In genomic region chrX:17571271-17571620, GRCm38 (mm10) we compare ENCODE assay signal across 7 mouse cellular contexts. TPM values are rescaled to one million over a fixed set of nuclear protein-coding genes. Genes with fewer than 3 reads are reported as not detected.
A peak's percentile ranks its signal among the peaks of the same experiment; 100 is the strongest.
DNase-seq lines count a peak whose midpoint lies in the region; ATAC-seq lines count a peak whose summit lies in the region.

No protein-coding gene starts in this region.

- no peaks in the 10 kb centered on the region for H3K36me3 ChIP-seq in lung, embryonic 15.5 days
- no peaks in the 10 kb centered on the region; the same call in 1 of the 2 replicates for H3K36me3 ChIP-seq in forebrain, embryonic 10.5 days (replicated peaks)
- H3K36me3 ChIP-seq in limb, embryonic 11.5 days (ENCODE audit: control insufficient read depth, insufficient read depth, low read length), result no peaks in the 10 kb centered on the region
- no peaks in the 10 kb centered on the region for H3K36me3 ChIP-seq in stomach, embryonic 14.5 days (ENCODE audit: control insufficient read depth, insufficient read depth, low read length)

- H3K9me3 ChIP-seq in lung, embryonic 15.5 days, result no peaks in the 10 kb centered on the region
- no peaks in the 10 kb centered on the region for H3K9me3 ChIP-seq in forebrain, embryonic 10.5 days
- no peaks in the 10 kb centered on the region for H3K9me3 ChIP-seq in limb, embryonic 11.5 days (ENCODE audit: control insufficient read depth, low read length)
- no peaks in the 10 kb centered on the region for H3K9me3 ChIP-seq in stomach, embryonic 14.5 days (ENCODE audit: control insufficient read depth, low read depth, low read length)

- ATAC-seq in lung, embryonic 15.5 days (ENCODE audit: borderline replicate concordance, extremely low read depth, low FRiP score, low TSS enrichment), result no peak
- ATAC-seq in limb, embryonic 11.5 days (ENCODE audit: insufficient number of reproducible peaks, low FRiP score, low TSS enrichment, low read depth), result no peak
- ATAC-seq in stomach, embryonic 14.5 days (ENCODE audit: insufficient number of reproducible peaks, insufficient read depth, low FRiP score, low read depth), result no peak
- ATAC-seq in CD4-positive, CD25-positive, alpha-beta regulatory T cell, adult 4 months, result no peak

- DNase-seq in lung, adult 18-20 months, result no peak
- no peak for DNase-seq in forebrain, embryonic 10.5 days (ENCODE audit: extremely low spot score, low spot score)
- no peak for DNase-seq in limb, embryonic 11.5 days (ENCODE audit: low spot score)
- no peak for DNase-seq in thymus, postnatal 36 days

- no peaks in the 10 kb centered on the region for H3K27me3 ChIP-seq in lung, embryonic 15.5 days
- no peaks in the 10 kb centered on the region for H3K27me3 ChIP-seq in forebrain, embryonic 10.5 days (ENCODE audit: poor library complexity, severe bottlenecking)
- no peaks in the 10 kb centered on the region for H3K27me3 ChIP-seq in limb, embryonic 11.5 days (ENCODE audit: control insufficient read depth, insufficient read depth, low read length)
- H3K27me3 ChIP-seq in stomach, embryonic 14.5 days (ENCODE audit: control insufficient read depth, insufficient read depth, low read length), result no peaks in the 10 kb centered on the region

- 33% methylated on average over 10 of the region's 10 CpGs for WGBS in lung, embryonic 15.5 days
- 26% methylated on average over 10 of the region's 10 CpGs for WGBS in forebrain, embryonic 10.5 days
- 35% methylated on average over 10 of the region's 10 CpGs for WGBS in limb, embryonic 11.5 days
- WGBS in stomach, embryonic 14.5 days, result 29% methylated on average over 10 of the region's 10 CpGs

- H3K9ac ChIP-seq in lung, embryonic 15.5 days, result peak overlapping the region; percentile 50
- peak overlapping the region; percentile 63; the same call in 1 of the 2 replicates for H3K9ac ChIP-seq in limb, embryonic 11.5 days (ENCODE audit: low read length)
- H3K9ac ChIP-seq in stomach, embryonic 14.5 days (replicated peaks; ENCODE audit: low read depth, low read length), result peak overlapping the region; percentile 15; the same call in 1 of the 2 replicates

- H3K4me3 ChIP-seq in lung, embryonic 15.5 days, result peak overlapping the region; percentile 52
- peak overlapping the region; percentile 52 for H3K4me3 ChIP-seq in forebrain, embryonic 10.5 days
- peak overlapping the region; percentile 41 for H3K4me3 ChIP-seq in limb, embryonic 11.5 days (ENCODE audit: low read depth, low read length)
- peak overlapping the region; percentile 34 for H3K4me3 ChIP-seq in stomach, embryonic 14.5 days (ENCODE audit: low read depth, low read length)

- H3K4me2 ChIP-seq in lung, embryonic 15.5 days, result peak overlapping the region; percentile 48
- peak overlapping the region; percentile 36 for H3K4me2 ChIP-seq in limb, embryonic 11.5 days (ENCODE audit: low read depth, severe bottlenecking)
- H3K4me2 ChIP-seq in stomach, embryonic 14.5 days (replicated peaks; ENCODE audit: low read depth, low read length), result peak overlapping the region; percentile 39

- H3K27ac ChIP-seq in lung, embryonic 15.5 days, result peak overlapping the region; percentile 82
- peak overlapping the region; percentile 89 for H3K27ac ChIP-seq in forebrain, embryonic 10.5 days
- 0 out of 2 replicates have a peak overlapping the region, but pooled peaks have one; percentile 47 for H3K27ac ChIP-seq in limb, embryonic 11.5 days (replicated peaks; ENCODE audit: low read depth, low read length)
- H3K27ac ChIP-seq in stomach, embryonic 14.5 days (ENCODE audit: low read length), result peak overlapping the region; percentile 86

- no peaks in the 10 kb centered on the region for H3K4me1 ChIP-seq in lung, embryonic 15.5 days
- 0 out of 2 replicates have a peak, but pooled peaks cover 6% of the 10 kb centered on the region for H3K4me1 ChIP-seq in forebrain, embryonic 10.5 days
- no peaks in the 10 kb centered on the region for H3K4me1 ChIP-seq in limb, embryonic 11.5 days (ENCODE audit: control insufficient read depth, insufficient read depth, low read length)
- H3K4me1 ChIP-seq in stomach, embryonic 14.5 days (ENCODE audit: control insufficient read depth, insufficient read depth, low read length), result no peaks in the 10 kb centered on the region

RNA-seq across cellular contexts. Expression of gene Fundc1, which starts 0.9 kb away (rescaled TPM):
- polyA plus RNA-seq in lung, embryonic 15.5 days (2015; fragmentation: Nextera tagmentation; extraction: Ambion mirVana), result 69.9 and 71.2 TPM in 2 replicates
- polyA plus RNA-seq in forebrain, embryonic 10.5 days (2016; fragmentation: Nextera tagmentation; extraction: Ambion mirVana), result 36.1 and 39.6 TPM in 2 replicates
- polyA plus RNA-seq in limb, embryonic 11.5 days (2014; fragmentation: Nextera tagmentation; extraction: Ambion mirVana), result 58.5 and 62.9 TPM in 2 replicates
- 61.6 and 69.8 TPM in 2 replicates for polyA plus RNA-seq in stomach, embryonic 14.5 days (2014; fragmentation: Nextera tagmentation; extraction: Ambion mirVana)
- polyA plus RNA-seq in CD4-positive, CD25-positive, alpha-beta regulatory T cell, adult 4 months (2017; shearing (Covaris generic)), result 10 to 100 TPM; 72.7 to 86.8 TPM
